Mouse (Mus musculus): ENCODE measurements around the gene Foxa3. TPM values are rescaled to one million over a fixed set of nuclear protein-coding genes. Genes with fewer than 3 reads are reported as not detected.

Gene Foxa3
- total RNA-seq, 2 experiments from 2014 or later = 0.50 to 4.5 TPM

- DNase-seq (ENCODE audit: low spot score in 2 of 2) = no peak
Measured at GRCm38 (mm10) chr7:19028067-19028466, 4.7 kb upstream of the Foxa3 start.

- no peak for DNase-seq (ENCODE audit: low spot score in 2 of 2)
Measured at GRCm38 (mm10) chr7:19024581-19025255, 1.4 kb upstream of the Foxa3 start.

- DNase-seq (ENCODE audit: low spot score in 2 of 2) = peak; percentile 79 to 87
Measured at GRCm38 (mm10) chr7:19024096-19024506, 763 bp upstream of the Foxa3 start, which contains the start of gene Sympk. Sympk (plus strand) TSS chr7:19024377.

- no peak for DNase-seq (ENCODE audit: low spot score in 2 of 2)
Measured at GRCm38 (mm10) chr7:19022189-19022958, 964 bp downstream of the Foxa3 start.

GRCm38 (mm10) chr7:19021048-19021447 lies 2.3 kb downstream of the Foxa3 start:
- DNase-seq (ENCODE audit: low spot score in 2 of 2) = no peak

GRCm38 (mm10) chr7:19017909-19018308 lies 5.4 kb downstream of the Foxa3 start:
- no peak for DNase-seq (ENCODE audit: low spot score in 2 of 2)

GRCm38 (mm10) chr7:19016042-19016441 lies 7.3 kb downstream of the Foxa3 start:
- no peak for DNase-seq (ENCODE audit: low spot score in 2 of 2)

- DNase-seq (ENCODE audit: low spot score in 2 of 2) = no peak
Measured at GRCm38 (mm10) chr7:19014452-19014851, 8.9 kb downstream of the Foxa3 start.

- DNase-seq (ENCODE audit: low spot score in 2 of 2) = no peak
Measured at GRCm38 (mm10) chr7:19012882-19013281, 10.5 kb downstream of the Foxa3 start.

GRCm38 (mm10) chr7:19012025-19012621 lies 11.2 kb downstream of the Foxa3 start:
- no peak for DNase-seq (ENCODE audit: low spot score in 2 of 2)

- no peak for DNase-seq (ENCODE audit: low spot score in 2 of 2)
Measured at GRCm38 (mm10) chr7:19010581-19010980, 12.8 kb downstream of the Foxa3 start.

- DNase-seq (ENCODE audit: low spot score in 2 of 2) = no peak
Measured at GRCm38 (mm10) chr7:19007026-19007977, 16.0 kb downstream of the Foxa3 start.

- peak in 1 of 2 experiments; percentile 73 for DNase-seq (ENCODE audit: low spot score in 2 of 2)
Measured at GRCm38 (mm10) chr7:19006476-19006875, 16.9 kb downstream of the Foxa3 start.

- no peak for DNase-seq (ENCODE audit: low spot score in 2 of 2)
Measured at GRCm38 (mm10) chr7:19005417-19006121, 17.8 kb downstream of the Foxa3 start.

GRCm38 (mm10) chr7:19004631-19005079 lies 18.7 kb downstream of the Foxa3 start:
- DNase-seq (ENCODE audit: low spot score in 2 of 2) = no peak

- DNase-seq (ENCODE audit: low spot score in 2 of 2) = peak; percentile 65 to 86
Measured at GRCm38 (mm10) chr7:19003902-19004630, 19.3 kb downstream of the Foxa3 start, which contains the start of gene Irf2bp1. Irf2bp1 (plus strand) TSS chr7:19004044.

GRCm38 (mm10) chr7:19002848-19003498 lies 20.4 kb downstream of the Foxa3 start:
- DNase-seq (ENCODE audit: low spot score in 2 of 2) = peak in 1 of 2 experiments; percentile 57

- DNase-seq (ENCODE audit: low spot score in 2 of 2) = no peak
Measured at GRCm38 (mm10) chr7:19002115-19002514, 21.2 kb downstream of the Foxa3 start.

- DNase-seq (ENCODE audit: low spot score in 2 of 2) = no peak
Measured at GRCm38 (mm10) chr7:19001807-19002085, 21.6 kb downstream of the Foxa3 start.

Measured in adrenal gland, postnatal 4 days (tissue).